Mouse (Mus musculus) hindbrain, embryonic 15.5 days (tissue): ENCODE data around the gene Fgfr2. TPM values are rescaled to one million over a fixed set of nuclear protein-coding genes. Genes with fewer than 3 reads are reported as not detected.

Source experiments
- ATAC-seq: fragments of 200-750 bp; cut with Nextera tagmentation; 2 replicates; pipeline ENCODE4 v1.8.0; 2017; ENCODE audit warnings: low read depth, moderate number of reproducible peaks, moderate TSS enrichment; ENCODE audit not compliant: low FRiP score
- H3K27ac ChIP-seq: fragments of 300-500 bp; sonication (generic); replicated peaks from 2 replicates; pipeline ENCODE4 v1.5.1; 2015; ENCODE audit warnings: mild to moderate bottlenecking, inconsistent platforms
- H3K27me3 ChIP-seq: fragments of 300-500 bp; sonication (generic); 2 replicates; pipeline ENCODE4 v1.6.1; 2015; ENCODE audit warnings: control low read depth, inconsistent platforms
- H3K36me3 ChIP-seq: fragments of 300-500 bp; sonication (generic); 2 replicates; pipeline ENCODE4 v1.6.1; 2015; ENCODE audit warnings: control low read depth, inconsistent platforms
- H3K4me1 ChIP-seq: fragments of 300-500 bp; sonication (generic); replicated peaks from 2 replicates; pipeline ENCODE4 v1.6.1; 2015; ENCODE audit warnings: control low read depth, inconsistent platforms
- H3K4me2 ChIP-seq: fragments of 300-500 bp; sonication (generic); 2 replicates; pipeline ENCODE4 v1.6.1; 2015; ENCODE audit warnings: moderate library complexity, mild to moderate bottlenecking, inconsistent platforms
- H3K4me3 ChIP-seq: fragments of 300-500 bp; sonication (generic); 2 replicates; pipeline ENCODE4 v1.5.1; 2015; ENCODE audit warnings: mild to moderate bottlenecking, inconsistent platforms
- H3K9ac ChIP-seq: fragments of 300-500 bp; sonication (generic); 2 replicates; pipeline ENCODE4 v1.6.1; 2015; ENCODE audit warnings: inconsistent platforms
- H3K9me3 ChIP-seq: fragments of 300-500 bp; sonication (generic); 2 replicates; pipeline ENCODE4 v1.6.1; 2016; ENCODE audit warnings: control low read depth, inconsistent platforms
- WGBS: fragments of 180-500 bp; shearing (Covaris S2); methylation state at CpG from one replicate; pipeline ENCODE4 v1.1.7; 2015; 5-methylcytosine and 5-hydroxymethylcytosine counted together
- polyA plus RNA-seq: library from polyadenylated mRNA; unstranded; fragments of >200 nt; fragmentation: Nextera tagmentation; extraction: Ambion mirVana; gene quantifications from 2 replicates; pipeline ENCODE4 v1.2.1, GENCODE M21; 2015

Gene Fgfr2
- polyA plus RNA-seq, 1 experiment from 2014 or later: 28.5 TPM

- Histone ChIP-seq H3K4me3 (no peak overlapping the region), H3K4me1 (no peaks in the 10 kb centered on the region), H3K27ac (no peak overlapping the region), H3K9ac (no peak overlapping the region), H3K36me3 (no peaks in the 10 kb centered on the region), H3K27me3 (no peaks in the 10 kb centered on the region), H3K4me2 (no peak overlapping the region), H3K9me3 (no peaks in the 10 kb centered on the region)
- no peak for ATAC-seq
- 84% methylated on average over 7 of the region's 7 CpGs for WGBS
These were observed 1028.5 kb downstream of the Fgfr2 start for GRCm38 (mm10) chr7:132094666-132095065.

DNA sequence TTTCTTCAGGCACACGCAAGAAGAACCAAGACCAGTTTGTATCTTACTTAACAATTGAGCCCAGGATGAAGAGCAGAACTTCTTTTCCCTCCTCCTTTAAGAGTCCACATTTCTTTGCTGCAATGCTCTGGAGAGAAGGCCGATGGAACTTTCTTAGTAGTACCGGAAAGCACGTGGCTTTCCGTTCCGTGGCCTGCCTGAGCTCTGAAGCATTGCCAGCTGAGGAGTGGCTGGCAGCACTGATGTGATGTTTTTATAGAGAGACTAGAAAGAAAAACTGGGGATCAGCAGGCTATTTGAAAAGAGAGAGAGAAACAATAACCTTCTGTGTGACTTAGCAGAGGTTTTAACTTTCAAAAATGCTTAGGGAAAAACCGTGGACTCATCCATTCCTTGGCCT is 1031.6 kb downstream of the Fgfr2 start:
- H3K36me3 ChIP-seq: no peaks in the 10 kb centered on the region
- no peaks in the 10 kb centered on the region for H3K4me1 ChIP-seq
- 80% methylated on average over 7 of the region's 7 CpGs for WGBS
- H3K27ac ChIP-seq: no peak overlapping the region
- no peak for ATAC-seq
- no peaks in the 10 kb centered on the region for H3K9me3 ChIP-seq
- H3K27me3 ChIP-seq: no peaks in the 10 kb centered on the region
- no peak overlapping the region for H3K4me3 ChIP-seq
- no peak overlapping the region for H3K9ac ChIP-seq
- H3K4me2 ChIP-seq: no peak overlapping the region

- no peak overlapping the region for H3K4me2 ChIP-seq
- no peaks in the 10 kb centered on the region for H3K4me1 ChIP-seq
- ATAC-seq: no peak
- no peak overlapping the region for H3K4me3 ChIP-seq
- H3K36me3 ChIP-seq: no peaks in the 10 kb centered on the region
- no peaks in the 10 kb centered on the region for H3K27me3 ChIP-seq
- no peak overlapping the region for H3K27ac ChIP-seq
- H3K9ac ChIP-seq: no peak overlapping the region
- 77% methylated on average over 6 of the region's 6 CpGs for WGBS
- H3K9me3 ChIP-seq: no peaks in the 10 kb centered on the region
These were observed 1034.5 kb downstream of the Fgfr2 start for GRCm38 (mm10) chr7:132088606-132089005.

DNA sequence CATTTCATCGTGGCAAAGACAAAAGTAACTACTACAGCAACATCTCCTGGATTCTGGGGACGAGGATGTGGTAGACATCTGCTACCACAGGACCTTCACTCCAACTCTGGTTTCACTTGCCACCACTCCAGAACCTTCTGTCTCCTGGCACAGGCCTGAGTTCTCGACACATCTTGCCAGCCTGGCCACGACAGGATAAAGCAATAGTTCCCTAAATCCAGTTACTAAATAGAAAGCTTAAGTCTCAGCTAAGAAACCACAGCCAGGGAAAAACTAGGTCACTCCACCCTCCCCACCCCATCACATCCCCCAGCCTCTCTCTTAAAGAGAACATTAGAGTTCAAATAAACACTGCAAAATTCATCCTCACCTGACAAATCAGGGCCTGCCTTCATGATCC is 1035.0 kb downstream of the Fgfr2 start:
- WGBS: 75% methylated on average over 4 of the region's 4 CpGs
- no peaks in the 10 kb centered on the region for H3K4me1 ChIP-seq
- H3K36me3 ChIP-seq: no peaks in the 10 kb centered on the region
- no peaks in the 10 kb centered on the region for H3K9me3 ChIP-seq
- H3K9ac ChIP-seq: no peak overlapping the region
- H3K4me3 ChIP-seq: no peak overlapping the region
- H3K4me2 ChIP-seq: no peak overlapping the region
- no peak for ATAC-seq
- H3K27ac ChIP-seq: no peak overlapping the region
- H3K27me3 ChIP-seq: no peaks in the 10 kb centered on the region

DNA sequence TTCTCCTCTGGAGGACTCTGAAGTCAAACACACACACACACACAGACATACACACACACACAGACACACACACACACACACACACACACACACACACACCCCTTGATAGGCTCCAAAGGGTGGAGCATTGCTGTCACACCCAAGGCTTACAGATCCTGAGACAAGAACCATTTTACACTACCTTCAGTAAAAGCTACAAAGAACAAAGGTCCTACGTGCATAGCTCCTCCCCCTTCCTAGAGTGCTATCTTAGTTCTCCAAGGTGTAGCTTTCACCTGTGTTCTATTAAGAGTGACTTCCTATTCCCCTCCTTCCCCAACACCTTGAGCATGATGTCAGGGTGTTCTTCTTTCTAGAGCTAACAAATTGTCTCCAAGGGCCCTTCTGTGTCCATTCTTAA is 1047.3 kb downstream of the Fgfr2 start:
- H3K4me1 ChIP-seq: no peaks in the 10 kb centered on the region
- WGBS: 67% methylated on average over 1 of the region's 1 CpGs
- no peaks in the 10 kb centered on the region for H3K36me3 ChIP-seq
- H3K27ac ChIP-seq: no peak overlapping the region
- no peak overlapping the region for H3K4me2 ChIP-seq
- no peaks in the 10 kb centered on the region for H3K27me3 ChIP-seq
- ATAC-seq: no peak
- H3K4me3 ChIP-seq: no peak overlapping the region
- no peaks in the 10 kb centered on the region for H3K9me3 ChIP-seq
- H3K9ac ChIP-seq: no peak overlapping the region

DNA sequence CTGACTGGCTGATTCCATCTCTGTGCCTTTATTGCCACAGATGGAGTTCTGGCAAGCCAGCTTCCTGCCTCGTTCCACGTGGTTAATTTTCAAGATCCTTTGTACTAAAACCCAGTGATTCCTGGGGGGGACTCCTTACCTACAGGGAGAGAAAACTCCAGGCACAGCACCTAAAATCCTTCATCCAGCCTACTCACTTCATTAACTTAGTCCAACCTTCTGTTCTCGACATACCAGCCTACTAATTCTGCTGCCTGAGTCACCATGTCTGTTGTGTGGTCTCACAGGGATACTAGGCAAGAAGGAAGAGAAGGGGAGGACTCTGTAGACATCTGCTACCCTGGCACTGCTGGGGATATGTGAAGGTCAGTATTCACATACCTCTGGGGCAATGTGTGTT is 1048.6 kb downstream of the Fgfr2 start:
- Histone ChIP-seq H3K27me3 (no peaks in the 10 kb centered on the region), H3K9me3 (no peaks in the 10 kb centered on the region), H3K4me3 (no peak overlapping the region), H3K9ac (no peak overlapping the region), H3K36me3 (no peaks in the 10 kb centered on the region), H3K27ac (no peak overlapping the region), H3K4me2 (no peak overlapping the region), H3K4me1 (no peaks in the 10 kb centered on the region)
- WGBS: 82% methylated on average over 3 of the region's 3 CpGs
- ATAC-seq: no peak

DNA sequence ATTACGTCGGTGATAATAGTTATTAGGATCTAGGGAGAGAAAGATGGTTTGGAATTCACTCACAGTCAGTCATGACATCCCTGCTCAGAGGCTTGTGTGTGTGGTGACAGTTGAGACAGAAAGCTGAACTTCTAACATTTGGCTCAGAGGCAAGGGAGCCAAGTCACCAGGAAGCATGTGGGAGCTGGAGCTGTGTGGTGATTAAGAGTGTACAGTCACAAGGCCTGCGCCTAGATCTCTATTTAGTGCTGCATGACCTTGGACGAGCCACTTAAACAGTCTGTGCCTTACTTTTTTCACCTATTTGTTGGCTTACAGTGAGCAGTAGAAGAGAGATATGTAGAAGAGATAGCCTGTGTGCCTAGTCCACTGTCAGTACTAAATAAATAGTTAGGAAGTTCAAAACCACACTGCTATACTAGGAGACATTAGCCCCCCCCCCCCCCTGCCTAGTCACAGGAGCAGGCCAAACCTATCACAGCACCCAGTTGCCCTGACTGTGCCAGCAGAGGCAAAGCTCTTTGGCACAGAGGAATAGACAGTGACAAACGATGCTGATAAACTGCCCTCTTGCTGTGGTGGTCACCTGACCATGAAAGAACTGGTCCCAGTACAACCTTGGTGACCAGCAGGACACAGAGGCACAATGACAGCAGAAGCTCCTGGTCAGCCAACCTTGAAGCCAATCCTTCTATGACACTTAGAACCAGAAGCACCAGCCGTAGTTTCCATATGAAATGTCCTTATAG is 1052.1 kb downstream of the Fgfr2 start:
- H3K9me3 ChIP-seq: no peaks in the 10 kb centered on the region
- no peak for ATAC-seq
- H3K4me1 ChIP-seq: no peaks in the 10 kb centered on the region
- H3K27ac ChIP-seq: no peak overlapping the region
- no peak overlapping the region for H3K4me3 ChIP-seq
- H3K4me2 ChIP-seq: no peak overlapping the region
- H3K36me3 ChIP-seq: no peaks in the 10 kb centered on the region
- H3K9ac ChIP-seq: no peak overlapping the region
- no peaks in the 10 kb centered on the region for H3K27me3 ChIP-seq
- 84% methylated on average over 6 of the region's 6 CpGs for WGBS

DNA sequence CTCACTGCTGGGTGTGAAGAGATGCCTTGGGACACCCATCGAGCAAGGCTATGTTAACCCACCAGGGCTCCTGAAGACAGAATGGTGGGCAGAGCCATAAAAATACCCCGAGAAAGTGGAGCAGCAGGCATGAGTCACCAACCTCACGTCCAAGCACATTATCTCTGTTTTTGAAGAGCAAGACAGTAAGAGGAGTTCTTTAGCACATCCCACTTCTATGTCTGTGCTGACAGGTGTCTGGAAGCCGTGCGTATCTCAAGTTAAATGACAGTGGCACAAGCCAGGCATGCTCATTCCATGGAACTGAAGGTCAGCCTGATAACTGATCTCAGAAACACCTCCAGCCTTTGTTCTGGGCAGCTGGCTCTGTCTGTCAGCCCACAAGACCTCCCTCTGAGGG is 1055.2 kb downstream of the Fgfr2 start:
- Histone ChIP-seq H3K27me3 (no peaks in the 10 kb centered on the region), H3K4me1 (no peaks in the 10 kb centered on the region), H3K4me3 (no peak overlapping the region), H3K27ac (no peak overlapping the region), H3K4me2 (no peak overlapping the region), H3K9me3 (no peaks in the 10 kb centered on the region), H3K36me3 (no peaks in the 10 kb centered on the region), H3K9ac (no peak overlapping the region)
- ATAC-seq: no peak
- WGBS: 89% methylated on average over 5 of the region's 5 CpGs

- H3K4me3 ChIP-seq: no peak overlapping the region
- no peaks in the 10 kb centered on the region for H3K9me3 ChIP-seq
- no peak overlapping the region for H3K27ac ChIP-seq
- H3K36me3 ChIP-seq: no peaks in the 10 kb centered on the region
- no peak overlapping the region for H3K9ac ChIP-seq
- H3K27me3 ChIP-seq: no peaks in the 10 kb centered on the region
- no peaks in the 10 kb centered on the region for H3K4me1 ChIP-seq
- 83% methylated on average over 5 of the region's 5 CpGs for WGBS
- no peak for ATAC-seq
- no peak overlapping the region for H3K4me2 ChIP-seq
These were observed 1055.6 kb downstream of the Fgfr2 start for GRCm38 (mm10) chr7:132067511-132067910.

- Histone ChIP-seq H3K27me3 (no peaks in the 10 kb centered on the region), H3K36me3 (no peaks in the 10 kb centered on the region), H3K4me2 (no peak overlapping the region), H3K9ac (no peak overlapping the region), H3K4me3 (no peak overlapping the region), H3K4me1 (peaks cover 7% of the 10 kb centered on the region), H3K9me3 (no peaks in the 10 kb centered on the region), H3K27ac (no peak overlapping the region)
- WGBS: 83% methylated on average over 7 of the region's 7 CpGs
- no peak for ATAC-seq
These were observed 1063.0 kb downstream of the Fgfr2 start for GRCm38 (mm10) chr7:132060116-132060515.

- no peak overlapping the region for H3K4me3 ChIP-seq
- H3K4me2 ChIP-seq: no peak overlapping the region
- peak; percentile 34; the same call in 1 of the 2 replicates for ATAC-seq
- no peaks in the 10 kb centered on the region for H3K9me3 ChIP-seq
- H3K9ac ChIP-seq: no peak overlapping the region
- H3K36me3 ChIP-seq: no peaks in the 10 kb centered on the region
- no peak overlapping the region for H3K27ac ChIP-seq
- H3K27me3 ChIP-seq: no peaks in the 10 kb centered on the region
- H3K4me1 ChIP-seq: peaks cover 7% of the 10 kb centered on the region
- WGBS: 37% methylated on average over 7 of the region's 7 CpGs
These were observed 1066.6 kb downstream of the Fgfr2 start for GRCm38 (mm10) chr7:132056565-132056964.

DNA sequence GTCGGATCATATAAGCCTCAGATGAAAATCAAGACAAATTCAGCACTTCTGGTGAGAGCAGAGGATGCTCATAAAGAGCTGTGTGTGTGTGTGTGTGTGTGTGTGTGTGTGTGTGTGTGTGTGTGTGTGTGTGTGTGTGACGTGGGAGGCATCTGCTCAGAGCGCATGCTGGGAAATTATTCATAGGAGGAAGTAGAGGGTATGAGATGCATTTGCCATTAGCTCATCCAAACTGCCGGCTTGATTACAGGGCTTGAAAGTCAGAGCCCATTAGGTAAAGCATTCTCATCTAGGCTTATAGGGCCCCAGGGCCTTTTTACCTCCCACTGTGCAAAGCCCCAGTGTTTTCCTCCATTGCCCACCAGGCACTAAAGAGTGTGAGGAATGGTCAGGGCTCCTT is 1076.5 kb downstream of the Fgfr2 start:
- Histone ChIP-seq H3K27ac (no peak overlapping the region), H3K4me3 (no peak overlapping the region), H3K9me3 (no peaks in the 10 kb centered on the region), H3K36me3 (no peaks in the 10 kb centered on the region), H3K4me2 (no peak overlapping the region), H3K4me1 (peaks cover 15% of the 10 kb centered on the region), H3K27me3 (no peaks in the 10 kb centered on the region), H3K9ac (no peak overlapping the region)
- WGBS: 34% methylated on average over 4 of the region's 4 CpGs
- ATAC-seq: no peak

DNA sequence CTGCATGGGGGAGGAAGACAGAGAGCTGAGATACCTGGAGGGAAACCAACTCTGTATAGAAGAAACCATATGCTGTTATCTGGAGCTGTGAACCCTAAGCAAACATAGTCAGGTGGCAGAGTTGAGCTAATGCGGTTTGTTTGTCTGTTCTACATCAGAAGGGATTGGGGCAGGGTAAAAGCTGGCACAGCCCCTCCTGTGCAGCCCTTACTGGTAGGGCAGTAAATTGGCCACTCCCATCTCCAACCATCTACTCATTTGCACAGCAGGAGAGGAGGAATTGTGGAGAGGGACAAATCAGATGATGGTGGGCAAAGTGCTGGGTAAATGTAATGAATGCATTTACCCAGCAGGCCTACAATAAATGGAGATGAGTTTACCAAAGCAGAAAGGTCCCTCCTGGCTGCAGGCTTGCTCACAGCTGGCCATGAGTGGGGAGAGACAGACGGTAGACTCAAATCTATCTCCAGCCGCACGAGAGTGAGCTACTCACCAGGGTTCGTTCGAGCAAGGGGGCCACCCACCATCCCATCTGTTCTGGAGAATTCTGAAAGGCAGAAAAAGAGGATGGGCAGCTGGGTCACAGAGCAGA is 1091.1 kb downstream of the Fgfr2 start:
- no peak overlapping the region for H3K4me2 ChIP-seq
- ATAC-seq: no peak
- H3K4me3 ChIP-seq: no peak overlapping the region
- H3K36me3 ChIP-seq: no peaks in the 10 kb centered on the region
- H3K9me3 ChIP-seq: no peaks in the 10 kb centered on the region
- H3K9ac ChIP-seq: no peak overlapping the region
- 0 out of 2 replicates have a peak, but pooled peaks cover 5% of the 10 kb centered on the region for H3K4me1 ChIP-seq
- WGBS: 34% methylated on average over 6 of the region's 6 CpGs
- no peak overlapping the region for H3K27ac ChIP-seq
- H3K27me3 ChIP-seq: no peaks in the 10 kb centered on the region
